ENCODE assay signal across 8 mouse cellular contexts in the genomic region with DNA sequence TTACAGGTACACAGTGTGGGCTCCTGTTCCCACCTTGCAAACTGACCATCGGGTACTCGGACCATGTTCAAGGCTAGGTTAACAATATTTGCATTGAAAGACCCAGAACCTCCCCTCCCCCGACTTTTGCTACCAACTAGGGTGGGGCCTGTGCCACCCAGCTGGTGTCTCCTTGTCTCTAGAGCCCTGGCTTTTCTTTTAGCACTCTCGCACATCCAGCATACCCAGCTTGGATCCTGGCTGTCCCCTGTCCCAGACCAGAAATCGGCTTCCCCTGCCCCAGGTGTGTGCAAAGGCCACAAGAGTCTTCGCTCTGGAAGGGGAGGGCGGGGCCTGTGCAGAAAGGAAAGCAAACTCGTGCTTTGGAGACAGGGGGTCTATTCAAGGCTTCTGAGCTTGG.
A peak's percentile ranks its signal among the peaks of the same experiment; 100 is the strongest.
DNase-seq lines count a peak whose midpoint lies in the region; ATAC-seq and TF ChIP-seq lines count a peak whose summit lies in the region.

No protein-coding gene starts in this region.

- no peaks in the 10 kb centered on the region for H3K9me3 ChIP-seq in forebrain, embryonic 11.5 days (ENCODE audit: control insufficient read depth, low read length)
- H3K9me3 ChIP-seq in limb, embryonic 13.5 days: no peaks in the 10 kb centered on the region
- no peaks in the 10 kb centered on the region for H3K9me3 ChIP-seq in neural tube, embryonic 13.5 days

- H3K27ac ChIP-seq in kidney, adult 2 months (ENCODE audit: insufficient read depth, low read depth, low read length): no peak overlapping the region
- H3K27ac ChIP-seq in forebrain, embryonic 11.5 days (ENCODE audit: low read depth, low read length): no peak overlapping the region
- no peak overlapping the region for H3K27ac ChIP-seq in limb, embryonic 13.5 days
- peak overlapping the region; percentile 94 for H3K27ac ChIP-seq in neural tube, embryonic 13.5 days (replicated peaks)

- peak; percentile 4; the same call in 1 of the 2 replicates for ATAC-seq in forebrain, embryonic 11.5 days (replicated peaks; ENCODE audit: low FRiP score)
- no peak; the same call in 1 of the 2 replicates for ATAC-seq in limb, embryonic 13.5 days (ENCODE audit: low FRiP score, low read depth)
- ATAC-seq in neural tube, embryonic 13.5 days (ENCODE audit: low read depth): peak; percentile 12; the same call in 1 of the 2 replicates

- peak; percentile 30 for DNase-seq in kidney, adult 9 months
- DNase-seq in kidney, adult 2 months: no peak
- peak; percentile 24 for DNase-seq in Muller cell, postnatal 12 days (ENCODE audit: inconsistent ontology term)
- DNase-seq in forebrain, embryonic 11.5 days (ENCODE audit: low spot score): peak; percentile 69
- no peak for DNase-seq in adrenal gland, adult 2 months
- DNase-seq in cerebellum, postnatal 36 days: no peak

- H3K27me3 ChIP-seq in kidney, adult 2 months (replicated peaks; ENCODE audit: control insufficient read depth, insufficient read depth, low read length): no peaks in the 10 kb centered on the region
- H3K27me3 ChIP-seq in forebrain, embryonic 11.5 days (ENCODE audit: control insufficient read depth, insufficient read depth, low read length): no peaks in the 10 kb centered on the region
- H3K27me3 ChIP-seq in limb, embryonic 13.5 days: no peaks in the 10 kb centered on the region
- H3K27me3 ChIP-seq in neural tube, embryonic 13.5 days: no peaks in the 10 kb centered on the region

- no peak overlapping the region for H3K4me3 ChIP-seq in kidney, adult 2 months (ENCODE audit: insufficient read depth, low read depth, low read length)
- H3K4me3 ChIP-seq in forebrain, embryonic 11.5 days (ENCODE audit: low read depth, low read length): no peak overlapping the region
- H3K4me3 ChIP-seq in limb, embryonic 13.5 days: no peak overlapping the region
- peak overlapping the region; percentile 31 for H3K4me3 ChIP-seq in neural tube, embryonic 13.5 days

- 41% methylated on average over 8 of the region's 8 CpGs for WGBS in kidney, adult 2 months
- whole genome bisulfite sequencing in forebrain, embryonic 11.5 days: 5% methylated on average over 8 of the region's 8 CpGs
- 14% methylated on average over 8 of the region's 8 CpGs for WGBS in limb, embryonic 13.5 days
- WGBS in neural tube, embryonic 13.5 days: 12% methylated on average over 8 of the region's 8 CpGs

- H3K36me3 ChIP-seq in kidney, adult 2 months (ENCODE audit: control insufficient read depth, insufficient read depth, low read length): no peaks in the 10 kb centered on the region
- no peaks in the 10 kb centered on the region for H3K36me3 ChIP-seq in forebrain, embryonic 11.5 days (ENCODE audit: control insufficient read depth, insufficient read depth, low read length)
- no peaks in the 10 kb centered on the region for H3K36me3 ChIP-seq in limb, embryonic 13.5 days
- no peaks in the 10 kb centered on the region for H3K36me3 ChIP-seq in neural tube, embryonic 13.5 days

- no peak for TF ChIP-seq POLR2A in kidney, adult 2 months (IDR thresholded peaks at IDR 0.05; ENCODE audit: low read depth, low read length)

- H3K9ac ChIP-seq in forebrain, embryonic 11.5 days (ENCODE audit: low read length): no peak overlapping the region
- no peak overlapping the region for H3K9ac ChIP-seq in limb, embryonic 13.5 days
- peak overlapping the region; percentile 51; the same call in 1 of the 2 replicates for H3K9ac ChIP-seq in neural tube, embryonic 13.5 days

- no peak for TF ChIP-seq CTCF in kidney, adult 2 months (conservative IDR thresholded peaks at IDR 0.05; ENCODE audit: insufficient read depth, insufficient read length, low read depth, low read length)

- H3K4me2 ChIP-seq in forebrain, embryonic 11.5 days (ENCODE audit: low read depth, low read length, severe bottlenecking): no peak overlapping the region; the same call in 1 of the 2 replicates
- H3K4me2 ChIP-seq in limb, embryonic 13.5 days (replicated peaks): peak overlapping the region; percentile 63
- peak overlapping the region; percentile 56 for H3K4me2 ChIP-seq in neural tube, embryonic 13.5 days

- H3K4me1 ChIP-seq in kidney, adult 2 months (ENCODE audit: control insufficient read depth, insufficient read depth, low read length): peaks cover 27% of the 10 kb centered on the region
- H3K4me1 ChIP-seq in forebrain, embryonic 11.5 days (replicated peaks; ENCODE audit: control insufficient read depth, insufficient read depth, low read length): peaks cover 13% of the 10 kb centered on the region; the same call in 1 of the 2 replicates
- peaks cover 37% of the 10 kb centered on the region for H3K4me1 ChIP-seq in limb, embryonic 13.5 days
- H3K4me1 ChIP-seq in neural tube, embryonic 13.5 days (replicated peaks): peaks cover 44% of the 10 kb centered on the region

Comparison
In these comparisons a context has a peak if more than half of its experiments do, and no peak if none do; other contexts are left out.
1. DNase-seq: peak in kidney, adult 9 months (single experiment), Muller cell, postnatal 12 days (single experiment) and forebrain, embryonic 11.5 days (single experiment); none in kidney, adult 2 months (single experiment), adrenal gland, adult 2 months (single experiment) and cerebellum, postnatal 36 days (0 of 2).